Mouse (Mus musculus) urinary bladder, postnatal 4 days (tissue): ENCODE measurements around the gene Ubr3.
"Not testable (repeated sequence)": the region's sequence is repeated elsewhere in the genome, so short reads cannot be mapped to it uniquely, and the experiment has no call there.

Experiments
- DNase-seq, 2 experiments: peaks; one replicate each; pipeline ENCODE4 v3.0.0; 2021 to 2022; ENCODE audit warnings: low spot score in 2 of 2

Gene Ubr3

DNA sequence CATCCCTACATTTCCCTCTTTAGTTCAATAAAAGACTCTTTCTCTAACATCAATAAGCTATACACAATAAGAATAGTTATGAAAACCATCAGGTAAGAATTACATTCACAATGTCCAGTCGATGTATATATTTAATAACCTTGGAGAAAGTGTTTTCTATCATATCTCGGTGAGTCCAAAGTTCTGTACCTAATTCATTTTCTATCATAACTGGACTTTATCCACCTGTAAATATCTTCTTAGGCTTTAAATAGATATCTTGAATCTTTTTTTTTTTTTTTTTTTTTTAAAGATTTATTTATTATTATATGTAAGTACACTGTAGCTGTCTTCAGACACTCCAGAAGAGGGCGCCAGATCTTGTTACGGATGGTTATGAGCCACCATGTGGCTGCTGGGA is 10.3 kb downstream of the Ubr3 start:
- not testable (repeated sequence) for DNase-seq

DNA sequence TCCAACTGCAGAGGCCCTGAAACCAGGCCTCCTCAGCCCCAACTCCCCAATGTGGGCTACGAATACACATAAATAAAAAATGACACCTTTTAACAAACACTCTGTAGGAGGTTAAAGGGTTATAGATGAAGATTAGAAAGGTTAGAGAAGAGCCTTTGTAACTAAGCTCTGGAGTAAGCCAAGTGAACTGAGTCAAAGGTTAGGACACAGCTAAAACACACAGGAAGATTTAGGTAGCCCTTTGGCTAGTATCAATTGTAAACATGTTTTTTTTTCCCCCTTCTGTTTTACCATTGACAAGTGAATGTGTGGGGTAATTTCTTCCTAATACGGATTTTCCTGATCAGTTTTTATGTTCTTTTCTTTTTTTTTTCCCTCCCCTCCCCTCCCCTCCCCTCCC is 15.8 kb downstream of the Ubr3 start:
- no peak for DNase-seq

DNA sequence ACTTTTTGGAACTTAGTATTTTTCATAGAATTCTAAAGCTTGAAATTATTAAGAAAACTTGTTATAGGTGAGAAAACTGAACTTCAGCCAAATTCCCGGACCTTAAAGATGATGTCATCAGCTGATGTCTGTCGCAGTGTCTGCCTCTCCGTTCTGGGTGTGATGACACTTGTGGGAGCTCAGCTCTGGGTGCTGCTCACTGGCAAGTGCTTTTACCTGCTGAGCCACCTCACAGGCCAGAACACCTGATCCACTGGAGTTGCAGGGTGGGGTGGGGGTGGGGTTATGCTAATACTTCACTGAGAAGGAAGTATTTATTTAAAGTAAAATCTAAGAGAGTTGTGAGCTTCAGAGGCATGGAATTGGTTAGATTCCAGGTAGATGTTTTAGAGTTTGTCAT is 20.3 kb downstream of the Ubr3 start:
- no peak for DNase-seq

DNA sequence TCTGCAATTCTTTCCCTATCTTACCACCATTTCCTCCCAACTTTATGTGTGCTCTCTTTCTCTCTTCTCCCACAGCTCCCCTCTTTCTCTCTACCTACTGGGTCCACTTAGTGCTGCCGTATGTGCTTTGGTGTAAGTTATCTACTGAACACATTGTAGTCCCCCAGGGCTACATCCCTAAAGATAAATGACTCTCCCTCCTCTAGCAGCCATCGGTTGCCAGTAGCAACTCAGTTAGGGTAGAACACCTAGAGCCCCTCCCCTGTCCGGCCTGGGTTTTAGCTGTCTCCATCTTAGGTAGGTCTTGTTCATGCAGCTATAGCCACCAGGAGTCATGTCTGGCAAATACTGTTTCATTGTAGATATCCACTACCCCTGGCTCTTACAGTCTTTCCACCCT is 27.9 kb downstream of the Ubr3 start:
- no peak for DNase-seq

DNA sequence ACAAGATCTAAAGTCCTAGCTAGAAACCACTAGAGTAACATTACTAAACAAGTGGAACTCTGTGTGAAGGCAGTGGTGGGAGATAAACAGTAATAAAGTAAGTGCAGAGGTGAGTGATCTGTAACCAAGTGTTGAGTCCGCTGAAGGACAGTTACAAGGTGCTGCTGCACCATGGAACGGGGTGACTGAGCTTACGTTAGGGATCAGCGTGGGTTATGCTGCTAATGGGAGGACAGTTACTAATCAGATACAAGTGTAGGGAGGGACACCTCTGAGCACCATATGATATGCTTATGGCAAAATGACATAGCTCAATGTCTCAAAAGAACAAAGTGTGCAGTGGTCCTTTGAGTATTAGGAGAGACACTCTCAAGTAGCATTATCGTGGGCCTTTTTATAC is 39.3 kb downstream of the Ubr3 start:
- DNase-seq: no peak

DNA sequence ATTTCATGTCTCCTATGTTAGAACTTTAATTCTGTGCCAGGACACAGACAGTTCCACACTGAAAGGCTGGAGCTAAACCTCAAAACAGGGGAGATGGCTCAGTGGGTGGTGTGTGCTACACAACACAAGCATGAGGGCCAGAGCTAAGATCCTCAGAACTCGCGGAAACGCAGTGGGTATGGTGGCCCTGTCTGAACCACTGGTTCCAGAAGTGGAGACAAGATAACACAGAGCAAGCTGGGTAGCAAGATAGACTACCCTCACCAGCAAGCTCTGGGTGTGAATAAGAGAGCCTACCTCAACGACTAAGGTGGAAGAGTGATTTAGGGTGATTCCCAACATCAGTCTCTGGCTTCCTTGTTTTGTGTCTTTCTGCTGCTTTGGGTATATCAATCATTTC is 42.2 kb downstream of the Ubr3 start:
- DNase-seq: no peak

DNA sequence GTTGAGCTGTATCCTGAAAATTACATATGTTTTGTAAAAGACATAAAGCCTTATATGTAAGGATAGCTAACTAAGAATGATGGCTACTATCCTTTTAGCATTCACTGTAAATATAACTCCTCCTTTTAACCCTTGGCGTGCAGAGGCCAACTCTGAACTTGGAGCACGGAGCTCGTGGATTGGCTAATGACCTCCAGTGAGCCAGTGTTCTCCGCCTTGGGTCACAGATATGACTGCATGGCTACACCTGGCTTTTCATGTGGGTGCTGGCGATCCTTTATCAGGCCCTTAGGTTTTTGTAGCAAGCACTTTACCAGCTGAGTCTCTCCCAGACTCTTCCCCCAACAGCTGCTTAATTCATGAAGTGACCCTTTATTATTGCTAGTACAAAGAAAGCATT is 42.6 kb downstream of the Ubr3 start:
- DNase-seq: no peak

DNA sequence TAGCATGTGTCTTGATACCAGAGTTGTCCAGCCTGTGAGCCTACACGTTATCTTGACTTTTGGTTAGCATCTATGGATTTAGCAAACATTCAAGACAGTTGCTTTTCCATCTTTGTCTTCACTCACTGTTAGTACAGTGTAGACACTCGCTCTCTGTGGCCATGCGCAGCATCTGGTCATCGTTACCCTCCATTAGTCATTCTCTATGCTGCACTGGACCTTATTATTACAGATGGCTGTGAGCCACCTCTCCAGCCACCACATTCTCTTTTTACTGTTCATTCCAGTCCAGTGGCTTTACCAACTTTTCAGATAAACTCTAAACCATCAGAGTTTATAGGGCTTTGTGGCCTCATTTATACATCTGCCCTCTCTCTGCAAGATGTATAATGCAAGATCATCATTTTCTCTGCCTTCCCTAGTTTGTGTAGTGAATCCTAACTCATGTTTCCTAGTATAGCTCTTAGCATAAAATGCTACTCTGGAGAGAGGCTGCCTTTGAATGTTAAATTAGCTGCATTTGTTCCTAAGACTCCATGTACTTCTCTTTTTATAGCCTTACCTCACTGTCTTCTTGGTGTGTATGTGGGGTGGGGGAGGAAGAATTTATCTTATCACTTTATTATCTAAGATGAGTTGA is 44.5 kb downstream of the Ubr3 start:
- no peak for DNase-seq

DNA sequence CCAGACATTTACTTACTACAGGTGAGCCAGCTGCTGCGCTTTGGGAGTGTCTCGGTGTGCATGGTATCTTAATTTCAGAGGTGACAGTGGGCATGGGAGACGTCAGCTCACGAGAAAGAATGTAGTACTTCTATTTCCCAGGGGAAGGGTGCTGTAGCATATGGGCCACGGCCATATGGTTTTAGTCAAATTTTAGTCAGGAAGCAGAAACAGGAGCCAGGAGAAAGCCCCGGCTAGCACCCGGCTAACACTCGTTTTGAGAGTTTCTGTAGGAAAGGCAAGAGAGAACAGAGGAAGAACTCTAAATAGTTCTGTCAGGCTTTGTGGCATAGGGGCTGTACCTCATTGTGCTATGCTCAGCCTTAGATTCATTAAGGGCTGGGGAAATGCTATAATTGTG is 55.8 kb downstream of the Ubr3 start:
- no peak for DNase-seq

DNA sequence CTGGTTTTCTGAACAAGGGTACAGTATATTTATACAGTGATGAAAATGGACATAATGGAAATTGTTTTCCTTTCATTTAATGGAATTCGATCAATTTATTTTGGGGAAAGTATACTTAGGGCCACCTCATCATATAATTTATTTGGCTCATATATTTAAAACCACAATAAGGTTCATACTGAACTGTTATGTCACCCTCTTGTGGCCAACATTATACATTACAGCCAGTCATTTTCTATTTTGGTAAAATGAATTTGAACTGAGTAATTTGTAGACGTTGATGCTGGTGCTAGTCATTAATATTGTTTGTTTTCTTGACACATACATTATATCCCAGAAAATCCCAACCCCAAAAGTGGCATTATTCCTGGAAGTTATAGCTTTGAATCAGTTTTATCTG is 58.6 kb downstream of the Ubr3 start:
- no peak for DNase-seq

DNA sequence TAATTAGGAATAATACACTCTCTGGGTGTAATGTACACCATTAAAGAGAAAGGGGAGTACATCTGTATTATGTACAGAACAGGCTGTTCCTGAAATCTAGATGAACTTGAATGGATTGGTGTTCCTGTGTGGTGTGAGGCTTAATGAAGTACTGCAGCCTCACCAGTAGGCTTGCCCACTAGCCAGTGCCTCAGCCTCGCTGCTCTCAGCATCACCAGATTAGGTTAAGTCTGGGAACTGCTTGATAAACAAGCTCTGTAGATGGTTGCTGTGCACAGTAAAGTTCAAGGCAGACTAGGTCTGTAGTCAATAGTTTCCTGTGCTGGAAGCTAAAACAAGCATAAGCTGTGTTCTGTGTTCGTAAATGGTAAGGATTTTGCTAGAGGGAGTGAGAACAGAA is 60.6 kb downstream of the Ubr3 start:
- DNase-seq: no peak

DNA sequence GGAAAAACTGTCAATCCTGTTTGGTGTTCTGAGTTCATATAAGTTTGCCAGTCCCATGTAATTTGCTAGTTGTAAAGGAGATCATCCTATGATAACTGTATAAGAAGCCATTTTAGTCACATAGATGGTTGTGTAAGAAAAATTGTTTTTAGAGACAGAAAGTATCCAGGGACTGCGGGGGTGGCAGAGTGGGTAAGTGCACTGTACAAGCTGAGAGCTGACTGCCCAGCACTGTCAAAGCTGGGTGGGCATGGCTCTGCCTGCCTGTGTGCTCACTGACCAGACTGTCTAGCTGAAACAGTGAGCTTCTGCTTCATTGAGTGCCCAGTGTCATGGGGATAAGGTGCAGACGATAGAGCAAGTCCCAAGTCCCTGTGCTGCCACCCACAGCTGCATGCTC is 77.8 kb downstream of the Ubr3 start:
- no peak for DNase-seq

DNA sequence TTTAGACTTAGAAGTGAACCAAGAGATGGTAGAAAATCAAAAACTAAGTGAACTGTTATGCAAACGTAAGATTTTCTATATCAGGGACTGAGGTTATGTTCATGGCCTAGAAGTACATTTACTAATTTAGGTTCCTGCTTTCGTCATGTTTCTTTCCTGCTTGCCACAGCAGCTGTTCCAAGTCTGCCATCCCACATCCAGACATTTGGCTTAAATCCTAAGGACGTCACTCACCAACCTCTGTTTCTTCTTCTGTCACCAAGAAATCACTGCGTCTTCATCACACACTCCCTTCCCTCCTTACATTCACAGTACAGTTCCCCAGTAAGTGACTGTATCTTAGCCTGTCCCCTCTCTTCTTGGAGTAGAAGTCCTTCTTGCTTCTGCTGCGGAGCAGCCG is 92.2 kb downstream of the Ubr3 start:
- DNase-seq: no peak

DNA sequence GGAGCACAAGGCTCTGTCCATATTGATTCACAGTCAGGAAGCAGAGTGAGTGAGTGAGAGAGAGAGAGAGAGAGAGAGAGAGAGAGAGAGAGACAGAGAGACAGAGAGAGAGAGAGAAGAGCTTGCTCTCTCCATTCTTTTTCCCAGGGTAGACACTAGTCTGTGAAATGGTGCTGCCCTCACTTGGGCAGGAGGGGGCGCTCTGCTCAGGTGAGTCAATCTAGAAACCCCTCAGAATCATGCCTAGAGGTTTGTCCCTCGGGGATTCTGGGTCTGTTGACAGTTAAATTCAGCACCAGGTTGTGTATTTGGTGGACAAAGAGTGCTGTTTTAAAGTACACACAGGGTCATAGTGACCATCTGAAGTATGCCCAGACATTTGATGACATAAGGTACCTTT is 93.6 kb downstream of the Ubr3 start:
- DNase-seq: no peak

DNA sequence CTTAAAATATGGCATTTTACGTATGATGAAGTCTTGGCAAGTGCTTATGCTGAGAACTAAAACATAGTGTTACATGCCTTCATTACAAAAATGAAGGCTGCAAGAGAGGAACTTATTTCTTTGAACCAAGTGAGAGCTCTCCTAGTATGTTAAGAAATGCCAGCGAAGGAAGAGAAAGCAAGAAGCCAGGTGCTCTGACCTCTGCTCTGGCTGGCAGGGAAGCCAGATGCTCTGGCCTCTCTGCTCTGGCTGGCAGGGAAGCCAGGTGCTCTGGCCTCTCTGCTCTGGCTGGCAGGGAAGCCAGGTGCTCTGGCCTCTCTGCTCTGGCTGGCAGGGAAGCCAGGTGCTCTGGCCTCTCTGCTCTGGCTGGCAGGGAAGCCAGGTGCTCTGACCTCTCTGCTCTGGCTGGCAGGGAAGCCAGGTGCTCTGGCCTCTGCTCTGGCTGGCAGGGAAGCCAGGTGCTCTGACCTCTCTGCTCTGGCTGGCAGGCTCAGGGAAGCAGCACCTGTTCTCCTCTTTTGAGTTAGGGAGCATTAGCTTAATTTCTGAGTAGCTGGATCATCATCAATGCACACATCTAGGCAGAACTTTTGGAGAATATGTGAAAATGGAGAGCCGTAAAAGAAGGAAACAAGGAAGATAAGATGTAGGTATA is 97.2 kb downstream of the Ubr3 start:
- DNase-seq: not testable (repeated sequence)

DNA sequence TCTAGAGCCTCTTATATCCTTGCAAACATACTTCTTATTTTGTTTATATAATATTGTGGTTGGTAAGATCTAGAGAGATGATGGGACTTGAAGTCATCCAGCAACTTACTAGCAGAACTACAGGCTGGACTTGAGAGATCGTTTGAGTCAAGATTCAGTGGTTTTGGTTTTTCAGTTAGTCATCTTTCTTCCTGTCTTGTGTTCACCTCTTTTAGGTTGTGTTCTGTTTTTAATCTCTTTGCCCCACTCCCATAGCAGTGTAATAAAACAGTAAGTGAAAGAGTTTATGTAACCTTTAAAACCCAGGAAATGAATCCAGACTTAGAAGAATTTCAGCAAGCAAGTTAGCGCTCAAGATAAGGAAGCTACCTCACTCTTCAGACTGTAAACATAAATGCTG is 97.7 kb downstream of the Ubr3 start:
- DNase-seq: no peak

DNA sequence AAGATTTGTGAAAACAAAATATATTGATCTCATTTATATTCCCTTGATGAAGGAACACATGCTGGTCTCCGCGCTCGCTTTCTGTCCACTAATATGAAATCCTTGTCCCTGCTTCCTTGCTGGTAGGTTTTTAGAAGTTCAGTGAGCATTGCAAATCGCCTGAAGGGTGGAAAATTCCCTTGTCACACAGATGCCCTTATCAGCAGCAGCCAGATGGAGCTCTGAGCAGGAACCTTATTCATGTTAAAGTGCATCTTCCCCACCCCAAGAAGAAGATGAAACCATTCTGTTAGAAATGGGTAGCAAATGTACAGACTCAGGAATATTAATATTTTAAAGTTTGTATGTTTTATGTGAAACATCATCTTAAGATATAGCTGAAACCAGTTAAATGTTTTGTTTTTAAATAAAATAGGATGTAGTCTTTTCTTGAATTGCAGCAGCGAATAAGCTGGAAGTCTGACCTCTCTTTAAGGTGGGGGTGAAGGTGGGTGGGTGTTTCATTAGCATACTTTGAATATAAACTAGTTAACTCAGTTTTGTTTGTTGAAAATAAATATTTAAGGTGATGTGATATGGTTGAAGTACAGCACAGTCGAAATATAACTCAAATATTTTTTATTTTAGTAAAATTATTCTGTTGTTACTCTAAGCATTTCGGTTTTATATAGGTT is 102.2 kb downstream of the Ubr3 start:
- DNase-seq: no peak

DNA sequence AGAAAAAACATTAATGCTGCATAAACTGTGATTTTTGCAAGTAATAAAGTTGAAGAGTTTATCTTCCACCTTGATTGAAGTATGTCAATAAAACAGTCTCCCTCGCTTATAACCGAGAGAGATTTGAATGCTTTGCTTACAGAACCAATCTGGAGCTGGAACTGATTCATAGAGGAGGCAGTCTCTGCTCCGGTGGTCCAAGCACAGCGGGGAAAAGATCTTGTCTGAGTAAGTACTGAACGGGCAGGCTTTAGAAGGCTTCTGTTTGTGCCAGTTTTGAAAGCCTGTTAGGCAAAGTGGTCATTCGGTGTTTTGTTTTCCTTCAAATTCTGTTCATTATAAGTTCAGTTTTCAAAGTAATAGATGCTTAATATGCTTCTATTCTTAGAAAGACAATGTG is 103.3 kb downstream of the Ubr3 start:
- no peak for DNase-seq

DNA sequence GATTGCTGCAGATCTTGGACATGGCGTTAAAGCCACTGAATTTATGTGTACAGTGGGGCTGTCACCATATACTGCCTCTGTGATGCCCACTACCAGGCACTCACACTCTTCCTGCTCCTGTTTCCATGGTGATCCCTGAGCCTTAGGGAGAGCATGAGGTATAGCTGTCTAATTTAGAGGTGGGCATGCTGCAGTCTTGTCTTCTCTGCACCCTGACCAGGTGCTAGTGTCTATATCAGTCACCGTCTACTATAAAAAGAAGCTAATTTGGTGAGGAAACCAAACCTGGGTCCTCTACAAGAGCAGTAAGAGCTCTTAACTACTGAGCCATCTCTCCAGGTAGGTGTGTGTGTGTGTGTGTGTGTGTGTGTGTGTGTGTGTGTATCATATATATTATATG is 109.4 kb downstream of the Ubr3 start:
- DNase-seq: no peak

DNA sequence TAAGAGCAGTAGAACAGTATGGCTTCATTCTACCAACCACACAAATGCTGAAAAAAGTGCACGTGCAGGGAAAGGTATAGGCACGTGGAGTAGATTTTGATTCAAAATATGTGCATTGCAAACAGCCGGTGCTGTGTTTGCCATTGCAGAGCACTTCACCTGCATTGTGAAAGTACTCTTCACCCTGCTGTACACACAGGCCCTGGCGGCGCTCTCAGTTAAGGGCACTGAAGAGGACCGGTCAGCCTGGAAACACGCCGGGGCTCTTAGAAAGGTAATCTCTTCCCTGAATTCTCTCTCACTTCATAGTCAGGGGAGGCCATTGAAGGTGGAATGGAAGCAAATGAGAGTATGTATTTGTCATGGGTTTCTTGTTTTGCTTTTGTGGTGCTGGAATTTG is 115.9 kb downstream of the Ubr3 start:
- no peak for DNase-seq

DNA sequence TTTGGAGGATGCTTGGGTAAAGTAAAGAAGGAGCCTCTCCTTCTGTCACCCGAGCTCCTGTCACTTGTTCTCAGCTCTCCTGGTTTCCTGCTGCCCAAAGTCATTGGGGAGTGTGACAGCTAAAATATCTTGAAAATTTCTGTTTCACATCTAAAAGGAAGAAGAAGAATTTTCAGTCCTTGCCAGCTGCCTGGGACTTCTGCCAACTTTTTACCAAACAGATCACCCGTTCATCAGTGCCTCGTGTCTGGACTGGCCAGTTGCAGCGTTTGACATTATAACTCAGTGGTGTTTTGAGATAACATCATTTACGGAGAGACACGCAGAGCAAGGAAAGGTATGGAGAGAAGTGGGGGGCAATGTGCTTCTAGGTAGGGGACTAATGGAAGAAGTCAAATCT is 121.2 kb downstream of the Ubr3 start:
- DNase-seq: no peak

DNA sequence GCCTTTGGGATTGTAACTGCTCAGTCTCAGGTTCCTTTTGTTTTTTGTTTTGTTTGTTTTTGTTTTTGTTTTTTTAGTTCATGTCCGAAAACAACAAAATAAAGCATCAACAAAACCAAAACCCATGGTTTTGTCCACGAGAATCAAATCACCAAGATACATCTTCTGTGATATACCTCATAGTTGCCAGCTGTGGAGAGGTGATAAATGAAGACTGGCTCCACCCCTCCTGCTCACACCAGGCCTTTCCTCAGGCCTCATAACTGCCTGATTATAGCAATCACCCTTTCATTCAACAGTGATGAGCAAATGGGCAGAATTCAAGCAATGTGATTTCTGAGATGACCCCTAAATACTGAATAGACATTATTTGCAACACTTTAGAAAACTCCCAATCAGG is 127.4 kb downstream of the Ubr3 start:
- DNase-seq: no peak

DNA sequence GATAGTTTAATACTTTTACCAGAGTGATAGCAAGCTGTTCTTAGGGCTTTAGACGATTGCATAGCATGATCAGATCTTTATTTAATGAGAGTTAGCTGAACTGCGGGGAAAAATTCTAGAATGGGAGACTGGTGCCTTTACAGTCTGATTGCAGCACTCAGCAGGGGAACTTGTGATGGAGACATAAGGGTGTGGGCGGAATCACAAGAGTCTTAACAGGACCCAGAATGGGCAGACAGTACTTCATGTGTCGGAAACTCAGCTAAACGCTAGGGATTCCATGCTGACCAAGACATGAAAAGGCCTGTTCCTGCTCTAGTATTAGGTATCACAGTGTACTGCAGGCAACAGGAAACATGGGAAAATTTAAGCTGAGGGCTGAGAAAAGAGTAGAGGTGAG is 128.7 kb downstream of the Ubr3 start:
- no peak for DNase-seq

DNA sequence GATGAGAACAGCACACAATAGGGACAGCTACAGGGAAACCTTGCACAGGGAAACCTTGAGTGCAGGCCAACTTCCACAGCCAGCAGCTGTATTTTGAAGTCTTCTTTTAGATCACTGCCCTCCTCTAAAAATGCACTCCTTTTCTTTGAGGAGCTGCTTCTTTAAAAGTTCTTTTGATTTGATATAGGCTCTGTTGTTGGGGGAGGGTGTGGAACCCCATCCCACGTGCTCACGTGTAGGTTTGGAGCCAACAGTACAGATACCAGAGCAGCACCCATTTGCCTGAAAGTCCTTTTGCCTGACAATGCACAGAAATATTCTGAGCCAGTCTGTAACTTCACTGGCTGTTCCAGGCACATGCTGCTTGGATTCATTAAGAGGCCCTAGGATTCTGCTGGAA is 134.4 kb downstream of the Ubr3 start:
- DNase-seq: no peak
